Mouse (Mus musculus) adrenal gland, adult (tissue): ENCODE measurements around the gene Ncoa1.

Experiments used
- DNase-seq, 2 experiments: peaks; one replicate each; pipeline ENCODE4 v3.0.0; 2022 to 2023; ENCODE audit warnings: low spot score in 1 of 2; ENCODE audit not compliant: inconsistent age in 2 of 2

Ncoa1 gene

GRCm38 (mm10) chr12:4237481-4237880 lies 239.5 kb downstream of the Ncoa1 start:
- no peak for DNase-seq

- DNase-seq = peak; percentile 98 to 100
These were observed 243.1 kb downstream of the Ncoa1 start, which contains the start of the genes Ptrhd1 and Cenpo for GRCm38 (mm10) chr12:4233572-4234508. Gene Ptrhd1, plus strand, starts transcription at chr12:4234027. Gene Cenpo, minus strand, starts transcription at chr12:4234294.

- no peak for DNase-seq
These were observed 244.2 kb downstream of the Ncoa1 start for GRCm38 (mm10) chr12:4232777-4233176.

- no peak for DNase-seq
These were observed 246.8 kb downstream of the Ncoa1 start for GRCm38 (mm10) chr12:4230156-4230555.

GRCm38 (mm10) chr12:4212908-4213307 lies 264.1 kb downstream of the Ncoa1 start:
- DNase-seq = peak; percentile 84 to 89

- DNase-seq = no peak
These were observed 265.8 kb downstream of the Ncoa1 start for GRCm38 (mm10) chr12:4211174-4211573.

- DNase-seq = no peak
These were observed 267.8 kb downstream of the Ncoa1 start for GRCm38 (mm10) chr12:4209196-4209595.

GRCm38 (mm10) chr12:4208405-4209133 lies 268.4 kb downstream of the Ncoa1 start:
- peak; percentile 59 to 89 for DNase-seq

GRCm38 (mm10) chr12:4206106-4206505 lies 270.9 kb downstream of the Ncoa1 start:
- peak in 1 of 2 experiments; percentile 5 for DNase-seq

- DNase-seq = peak in 1 of 2 experiments; percentile 3
These were observed 274.8 kb downstream of the Ncoa1 start for GRCm38 (mm10) chr12:4202206-4202605.

GRCm38 (mm10) chr12:4201454-4202200 lies 275.4 kb downstream of the Ncoa1 start:
- DNase-seq = peak in 1 of 2 experiments; percentile 6

- DNase-seq = peak in 1 of 2 experiments; percentile 25
These were observed 277.7 kb downstream of the Ncoa1 start for GRCm38 (mm10) chr12:4199271-4199670.

GRCm38 (mm10) chr12:4198702-4199101 lies 278.3 kb downstream of the Ncoa1 start:
- peak; percentile 65 to 82 for DNase-seq
